Mouse (Mus musculus) embryonic fibroblast, embryonic 13.5 days (primary cell): Measurements from ENCODE around the gene Slc25a21.

ENCODE experiments used
- CTCF ChIP-seq: IDR thresholded peaks from 2 replicates; pipeline ENCODE4 v1.5.1; 2011; ENCODE audit warnings: mild to moderate bottlenecking, control low read depth, low read length, moderate library complexity, borderline replicate concordance; ENCODE audit not compliant: insufficient read depth
- POLR2A ChIP-seq: IDR thresholded peaks from 2 replicates; pipeline ENCODE4 v1.6.1; 2011; ENCODE audit warnings: low read depth, mild to moderate bottlenecking, control low read depth, low read length, moderate library complexity

DNA sequence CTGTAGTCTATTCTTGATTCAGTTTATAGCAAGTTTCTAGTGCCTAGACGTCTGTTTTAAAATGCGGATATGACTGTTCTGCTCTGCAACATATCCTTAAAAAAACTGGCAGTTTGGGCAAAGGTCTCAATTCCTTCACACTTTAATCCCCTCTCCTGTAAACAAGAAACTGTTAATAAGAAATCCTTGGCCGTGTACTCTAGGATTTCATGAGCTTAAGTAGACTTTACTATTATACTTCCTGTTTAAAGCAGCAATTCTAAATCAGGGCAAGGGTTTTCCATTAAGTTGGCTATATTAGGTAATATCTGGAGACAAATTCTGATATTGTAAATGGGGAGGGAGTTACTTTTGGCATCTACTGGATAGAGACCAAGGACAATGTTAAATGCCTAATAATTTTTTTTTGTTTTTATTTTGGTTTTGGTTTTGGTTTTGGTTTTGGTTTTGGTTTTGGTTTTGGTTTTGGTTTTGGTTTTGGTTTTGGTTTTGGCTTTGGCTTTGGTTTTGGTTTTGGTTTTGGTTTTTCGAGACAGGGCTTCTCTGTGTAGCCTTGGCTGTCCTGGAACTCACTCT is 7.1 kb upstream of the Slc25a21 start:
- no peak for TF ChIP-seq CTCF
- TF ChIP-seq POLR2A = no peak
